Mouse (Mus musculus) intestine, embryonic 16.5 days (tissue): Measurements from ENCODE around the gene Nr0b1. TPM values are rescaled to one million over a fixed set of nuclear protein-coding genes. Genes with fewer than 3 reads are reported as not detected.

Experiments used
- ATAC-seq: fragments of 200-750 bp; cut with Nextera tagmentation; 2 replicates; pipeline ENCODE4 v1.8.0; 2017; ENCODE audit warnings: moderate TSS enrichment, moderate library complexity
- H3K27ac ChIP-seq: fragments of 300-500 bp; sonication (generic); 2 replicates; pipeline ENCODE4 v1.5.1; 2014; ENCODE audit warnings: mild to moderate bottlenecking, low read length
- H3K27me3 ChIP-seq: fragments of 300-500 bp; sonication (generic); replicated peaks from 2 replicates; pipeline ENCODE4 v1.6.1; 2014; ENCODE audit warnings: low read length, control low read depth, mixed read lengths; ENCODE audit not compliant: control insufficient read depth, insufficient read depth
- H3K36me3 ChIP-seq: fragments of 300-500 bp; sonication (generic); 2 replicates; pipeline ENCODE4 v1.6.1; 2014; ENCODE audit warnings: low read length, control low read depth; ENCODE audit not compliant: control insufficient read depth, insufficient read depth
- H3K4me1 ChIP-seq: fragments of 300-500 bp; sonication (generic); 2 replicates; pipeline ENCODE4 v1.6.1; 2014; ENCODE audit warnings: low read length, control low read depth, mixed read lengths; ENCODE audit not compliant: control insufficient read depth, insufficient read depth
- H3K4me2 ChIP-seq: fragments of 300-500 bp; sonication (generic); 2 replicates; pipeline ENCODE4 v1.6.1; 2014; ENCODE audit warnings: low read depth, low read length, control low read depth
- H3K4me3 ChIP-seq: fragments of 300-500 bp; sonication (generic); 2 replicates; pipeline ENCODE4 v1.5.1; 2014; ENCODE audit warnings: mild to moderate bottlenecking, low read length
- H3K9ac ChIP-seq: fragments of 300-500 bp; sonication (generic); 2 replicates; pipeline ENCODE4 v1.6.1; 2014; ENCODE audit warnings: low read depth, low read length
- H3K9me3 ChIP-seq: fragments of 300-500 bp; sonication (generic); 2 replicates; pipeline ENCODE4 v1.6.1; 2016; ENCODE audit warnings: low read length, control low read depth; ENCODE audit not compliant: control insufficient read depth
- WGBS: fragments of 180-500 bp; shearing (Covaris S2); extraction: QIAGEN DNeasy Blood & Tissue Kit; methylation state at CpG from one replicate; pipeline ENCODE4 v1.1.7; 2014; 5-methylcytosine and 5-hydroxymethylcytosine counted together
- polyA plus RNA-seq: library from polyadenylated mRNA; unstranded; fragments of >200 nt; fragmentation: Nextera tagmentation; extraction: Ambion mirVana; gene quantifications from 2 replicates; pipeline ENCODE4 v1.2.1, GENCODE M21; 2015

The Nr0b1 gene
- polyA plus RNA-seq = 0.26 TPM in 1 of 2 replicates, not detected in the other

- H3K27me3 ChIP-seq = peaks cover 17% of the 10 kb centered on the region
- WGBS = 21% methylated on average over 48 of the region's 53 CpGs
- no peaks in the 10 kb centered on the region for H3K9me3 ChIP-seq
- peak within 1 kb of the TSS; percentile 48 for H3K4me2 ChIP-seq
- no peak within 1 kb of the TSS for H3K9ac ChIP-seq
- H3K4me1 ChIP-seq = no peaks in the 10 kb centered on the region
- H3K27ac ChIP-seq = no peak within 1 kb of the TSS
- peak within 1 kb of the TSS; percentile 30 for H3K4me3 ChIP-seq
- ATAC-seq = no peak
- H3K36me3 ChIP-seq = no peaks in the 10 kb centered on the region
These were observed at the start of gene Nr0b1 for GRCm38 (mm10) chrX:86191614-86192419. Gene Nr0b1 (plus strand): TSS chrX:86191764.

- no peak overlapping the region for H3K9ac ChIP-seq
- peaks cover 10% of the 10 kb centered on the region for H3K27me3 ChIP-seq
- no peaks in the 10 kb centered on the region for H3K36me3 ChIP-seq
- WGBS = 70% methylated on average over 2 of the region's 2 CpGs
- no peak overlapping the region for H3K27ac ChIP-seq
- no peak for ATAC-seq
- H3K4me3 ChIP-seq = no peak overlapping the region
- H3K4me1 ChIP-seq = no peaks in the 10 kb centered on the region
- H3K9me3 ChIP-seq = no peaks in the 10 kb centered on the region
- no peak overlapping the region for H3K4me2 ChIP-seq
These were observed 4.3 kb upstream of the Nr0b1 start for GRCm38 (mm10) chrX:86187250-86187649.

GRCm38 (mm10) chrX:86192420-86192994 lies 943 bp downstream of the Nr0b1 start:
- H3K36me3 ChIP-seq = no peaks in the 10 kb centered on the region
- no peak overlapping the region for H3K9ac ChIP-seq
- peak overlapping the region; percentile 30 for H3K4me3 ChIP-seq
- no peaks in the 10 kb centered on the region for H3K4me1 ChIP-seq
- H3K9me3 ChIP-seq = no peaks in the 10 kb centered on the region
- no peak for ATAC-seq
- no peak overlapping the region for H3K27ac ChIP-seq
- H3K4me2 ChIP-seq = peak overlapping the region; percentile 48
- H3K27me3 ChIP-seq = peaks cover 17% of the 10 kb centered on the region
- WGBS = 21% methylated on average over 25 of the region's 25 CpGs

- no peak overlapping the region for H3K4me2 ChIP-seq
- no peaks in the 10 kb centered on the region for H3K9me3 ChIP-seq
- H3K27ac ChIP-seq = no peak overlapping the region
- H3K9ac ChIP-seq = no peak overlapping the region
- H3K4me3 ChIP-seq = no peak overlapping the region
- no peaks in the 10 kb centered on the region for H3K36me3 ChIP-seq
- H3K27me3 ChIP-seq = peaks cover 17% of the 10 kb centered on the region
- ATAC-seq = no peak
- WGBS = 41% methylated on average over 4 of the region's 4 CpGs
- H3K4me1 ChIP-seq = no peaks in the 10 kb centered on the region
These were observed 1.8 kb downstream of the Nr0b1 start for GRCm38 (mm10) chrX:86193386-86193785.

- Histone ChIP-seq H3K9ac (no peak overlapping the region), H3K4me2 (no peak overlapping the region), H3K27ac (no peak overlapping the region), H3K4me1 (no peaks in the 10 kb centered on the region), H3K27me3 (no peaks in the 10 kb centered on the region), H3K36me3 (no peaks in the 10 kb centered on the region), H3K9me3 (no peaks in the 10 kb centered on the region), H3K4me3 (no peak overlapping the region)
- ATAC-seq = no peak
- WGBS = no CpG with 5 or more reads among the region's 1 CpGs
These were observed 45.7 kb downstream of the Nr0b1 start for GRCm38 (mm10) chrX:86237246-86237645.

Other genes starting within 250 kb of the Nr0b1 start
- gene Samt3, start 147.6 kb upstream of the Nr0b1 start, polyA plus RNA-seq = not detected in 2 replicates
- not detected in 2 replicates for gene Mageb4, start 113.3 kb downstream of the Nr0b1 start, polyA plus RNA-seq